Mouse (Mus musculus): ENCODE measurements around the gene Ntm. TPM values are rescaled to one million over a fixed set of nuclear protein-coding genes. Genes with fewer than 3 reads are reported as not detected.

The Ntm gene
- polyA plus RNA-seq, 1 experiment from 2014 or later: 11.5 TPM

DNA sequence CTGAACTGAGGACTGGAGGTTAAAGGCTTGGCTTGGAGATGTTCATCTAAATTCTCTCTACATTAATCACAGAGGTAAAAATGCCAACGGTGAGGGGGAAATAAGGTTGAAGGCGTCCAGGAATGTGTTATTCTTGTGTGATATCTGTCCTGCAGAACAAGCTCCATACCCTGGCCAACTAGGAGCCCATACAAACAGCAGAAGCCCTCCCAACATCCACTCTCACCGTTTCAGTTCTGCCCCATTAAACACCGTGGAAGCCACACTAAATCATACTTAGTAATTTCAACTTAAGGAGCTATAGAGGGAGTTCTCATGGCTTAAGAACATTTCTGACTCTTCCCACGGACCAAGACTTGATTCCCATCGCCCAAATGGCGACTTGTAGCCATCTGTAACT lies 620.6 kb downstream of the Ntm start:
- DNase-seq (ENCODE audit: low spot score): no peak
- no peak overlapping the region for H3K9ac ChIP-seq (replicated peaks; ENCODE audit: low read length)
- H3K4me1 ChIP-seq (ENCODE audit: control insufficient read depth, insufficient read depth, low read length): no peaks in the 10 kb centered on the region
- WGBS: 82% methylated on average over 7 of the region's 7 CpGs
- no peak overlapping the region for H3K4me3 ChIP-seq (ENCODE audit: low read depth, low read length)
- H3K36me3 ChIP-seq (replicated peaks; ENCODE audit: control insufficient read depth, insufficient read depth, low read depth, low read length): no peaks in the 10 kb centered on the region
- H3K9me3 ChIP-seq (replicated peaks; ENCODE audit: control insufficient read depth, low read length): no peaks in the 10 kb centered on the region
- no peaks in the 10 kb centered on the region for H3K27me3 ChIP-seq (ENCODE audit: control insufficient read depth, insufficient read depth, low read length)
- H3K27ac ChIP-seq (replicated peaks; ENCODE audit: low read depth, low read length): no peak overlapping the region
- H3K4me2 ChIP-seq (ENCODE audit: low read depth, low read length): no peak overlapping the region
- no peak for ATAC-seq (replicated peaks; ENCODE audit: insufficient number of reproducible peaks, low FRiP score, low TSS enrichment, low read depth)

GRCm38 (mm10) chr9:29341292-29341691 lies 621.6 kb downstream of the Ntm start:
- DNase-seq (ENCODE audit: low spot score) (no peak), ATAC-seq (replicated peaks; ENCODE audit: insufficient number of reproducible peaks, low FRiP score, low TSS enrichment, low read depth) (no peak)
- Histone ChIP-seq H3K27ac (replicated peaks; ENCODE audit: low read depth, low read length) (no peak overlapping the region), H3K4me1 (ENCODE audit: control insufficient read depth, insufficient read depth, low read length) (no peaks in the 10 kb centered on the region), H3K4me3 (ENCODE audit: low read depth, low read length) (no peak overlapping the region), H3K4me2 (ENCODE audit: low read depth, low read length) (no peak overlapping the region), H3K9ac (replicated peaks; ENCODE audit: low read length) (no peak overlapping the region), H3K9me3 (replicated peaks; ENCODE audit: control insufficient read depth, low read length) (no peaks in the 10 kb centered on the region), H3K27me3 (ENCODE audit: control insufficient read depth, insufficient read depth, low read length) (no peaks in the 10 kb centered on the region), H3K36me3 (replicated peaks; ENCODE audit: control insufficient read depth, insufficient read depth, low read depth, low read length) (no peaks in the 10 kb centered on the region)
- WGBS: 90% methylated on average over 3 of the region's 3 CpGs

DNA sequence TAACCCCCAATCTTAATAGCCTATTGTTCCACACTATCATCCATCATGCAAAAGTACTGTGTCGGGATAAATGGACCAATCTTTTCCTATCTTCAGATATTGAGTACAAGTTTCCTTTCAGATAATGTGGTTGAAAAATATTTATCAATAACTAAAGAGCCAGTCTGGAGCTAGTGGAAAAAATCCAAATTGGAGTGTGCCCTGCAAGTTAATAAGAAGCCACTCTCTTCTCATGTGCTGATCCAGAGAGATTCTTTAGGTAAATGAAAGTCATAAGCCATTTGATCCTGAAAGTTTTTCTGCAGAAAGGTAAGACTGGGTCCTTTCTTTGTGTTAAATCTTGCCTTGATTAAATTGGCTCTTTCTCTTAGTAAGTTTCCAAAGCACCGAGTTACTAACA lies 627.3 kb downstream of the Ntm start:
- Histone ChIP-seq H3K9ac (replicated peaks; ENCODE audit: low read length) (no peak overlapping the region), H3K4me1 (ENCODE audit: control insufficient read depth, insufficient read depth, low read length) (no peaks in the 10 kb centered on the region), H3K4me3 (ENCODE audit: low read depth, low read length) (no peak overlapping the region), H3K36me3 (replicated peaks; ENCODE audit: control insufficient read depth, insufficient read depth, low read depth, low read length) (no peaks in the 10 kb centered on the region), H3K9me3 (replicated peaks; ENCODE audit: control insufficient read depth, low read length) (no peaks in the 10 kb centered on the region), H3K4me2 (ENCODE audit: low read depth, low read length) (no peak overlapping the region), H3K27ac (replicated peaks; ENCODE audit: low read depth, low read length) (no peak overlapping the region), H3K27me3 (ENCODE audit: control insufficient read depth, insufficient read depth, low read length) (no peaks in the 10 kb centered on the region)
- 86% methylated on average over 2 of the region's 2 CpGs for WGBS
- DNase-seq (ENCODE audit: low spot score): no peak
- ATAC-seq (replicated peaks; ENCODE audit: insufficient number of reproducible peaks, low FRiP score, low TSS enrichment, low read depth): no peak

DNA sequence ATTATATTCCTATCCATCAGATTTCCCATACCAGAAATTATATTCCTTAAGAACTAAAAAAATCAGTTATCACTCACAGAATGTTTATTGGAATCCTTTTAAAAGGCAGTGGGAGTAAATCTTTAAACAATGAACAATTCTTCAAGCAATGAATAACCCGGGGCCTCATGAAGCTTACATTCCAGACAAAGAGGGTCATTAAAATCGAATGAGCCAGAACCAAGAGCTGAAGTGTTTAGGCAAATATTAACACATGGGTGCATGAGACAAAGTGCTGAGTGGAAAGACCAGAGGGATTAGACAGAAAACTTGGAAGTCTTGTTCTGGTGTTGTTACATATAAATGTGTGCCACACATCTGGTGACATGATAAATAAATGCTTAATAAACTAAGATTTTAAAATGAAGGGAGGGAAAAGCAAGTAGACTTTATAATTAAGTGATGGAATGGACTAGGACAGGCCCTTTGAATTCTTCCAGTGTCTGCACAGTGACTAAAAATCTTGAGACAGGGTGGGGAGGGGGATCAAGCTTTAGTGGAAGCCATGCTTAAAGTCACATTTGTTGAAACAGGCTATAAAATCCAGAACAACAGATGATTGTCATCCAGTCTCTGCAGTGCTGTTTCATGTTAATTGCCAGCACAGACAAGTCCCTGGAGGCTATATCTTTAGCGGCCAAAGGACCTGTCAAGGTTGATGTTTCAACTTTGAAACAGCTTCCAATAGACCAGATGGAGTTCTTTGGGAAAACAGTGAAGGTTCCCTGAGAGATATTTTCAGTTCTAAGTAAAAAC lies 630.4 kb downstream of the Ntm start:
- no peaks in the 10 kb centered on the region for H3K36me3 ChIP-seq (replicated peaks; ENCODE audit: control insufficient read depth, insufficient read depth, low read depth, low read length)
- ATAC-seq (replicated peaks; ENCODE audit: insufficient number of reproducible peaks, low FRiP score, low TSS enrichment, low read depth) (no peak), DNase-seq (ENCODE audit: low spot score) (peak; percentile 15)
- no peaks in the 10 kb centered on the region for H3K27me3 ChIP-seq (ENCODE audit: control insufficient read depth, insufficient read depth, low read length)
- no peak overlapping the region for H3K27ac ChIP-seq (replicated peaks; ENCODE audit: low read depth, low read length)
- no peaks in the 10 kb centered on the region for H3K9me3 ChIP-seq (replicated peaks; ENCODE audit: control insufficient read depth, low read length)
- no peaks in the 10 kb centered on the region for H3K4me1 ChIP-seq (ENCODE audit: control insufficient read depth, insufficient read depth, low read length)
- no peak overlapping the region for H3K4me2 ChIP-seq (ENCODE audit: low read depth, low read length)
- no peak overlapping the region for H3K9ac ChIP-seq (replicated peaks; ENCODE audit: low read length)
- 22% methylated on average over 3 of the region's 3 CpGs for WGBS
- no peak overlapping the region for H3K4me3 ChIP-seq (ENCODE audit: low read depth, low read length)

DNA sequence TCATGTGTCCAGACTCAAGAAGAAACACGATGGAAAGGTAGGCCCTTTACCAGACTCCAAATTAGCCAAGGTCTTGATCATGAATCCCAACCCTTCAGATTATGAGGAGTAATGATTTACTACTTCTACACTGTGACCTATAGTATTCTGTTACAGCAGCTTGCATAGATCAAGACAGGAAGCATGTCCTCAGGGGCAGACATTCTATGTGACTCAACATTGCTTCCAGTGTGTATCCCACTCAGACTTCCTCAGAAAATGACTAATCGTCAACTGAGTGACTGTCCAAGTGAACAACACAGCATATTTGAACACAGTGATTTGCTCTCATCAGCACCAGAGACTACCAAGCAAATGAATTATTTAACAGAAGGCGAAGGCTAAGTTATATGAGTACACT lies 632.5 kb downstream of the Ntm start:
- Histone ChIP-seq H3K4me3 (ENCODE audit: low read depth, low read length) (no peak overlapping the region), H3K9ac (replicated peaks; ENCODE audit: low read length) (no peak overlapping the region), H3K27me3 (ENCODE audit: control insufficient read depth, insufficient read depth, low read length) (no peaks in the 10 kb centered on the region), H3K4me1 (ENCODE audit: control insufficient read depth, insufficient read depth, low read length) (no peaks in the 10 kb centered on the region), H3K4me2 (ENCODE audit: low read depth, low read length) (no peak overlapping the region), H3K36me3 (replicated peaks; ENCODE audit: control insufficient read depth, insufficient read depth, low read depth, low read length) (no peaks in the 10 kb centered on the region), H3K9me3 (replicated peaks; ENCODE audit: control insufficient read depth, low read length) (no peaks in the 10 kb centered on the region), H3K27ac (replicated peaks; ENCODE audit: low read depth, low read length) (no peak overlapping the region)
- ATAC-seq (replicated peaks; ENCODE audit: insufficient number of reproducible peaks, low FRiP score, low TSS enrichment, low read depth) (no peak), DNase-seq (ENCODE audit: low spot score) (no peak)
- WGBS: 82% methylated on average over 3 of the region's 3 CpGs

DNA sequence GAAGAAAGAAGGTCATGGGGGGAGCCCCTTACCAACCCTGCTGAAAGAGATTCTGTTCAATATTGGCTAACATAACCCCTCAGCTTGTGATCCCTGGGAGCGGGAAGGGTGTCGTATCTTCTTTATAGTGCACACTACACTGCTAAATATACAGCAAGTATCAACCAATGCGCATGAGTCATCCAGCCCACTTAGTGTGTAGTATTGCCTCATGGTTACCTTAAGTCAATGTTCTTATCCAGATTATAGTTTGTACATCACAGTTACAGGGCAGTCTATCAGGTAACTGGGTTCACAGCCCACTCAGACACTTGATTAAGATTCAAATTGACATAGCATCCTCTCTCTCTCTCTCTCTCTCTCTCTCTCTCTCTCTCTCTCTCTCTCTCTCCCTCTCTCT lies 636.7 kb downstream of the Ntm start:
- WGBS: 94% methylated on average over 3 of the region's 3 CpGs
- Histone ChIP-seq H3K4me3 (ENCODE audit: low read depth, low read length) (no peak overlapping the region), H3K4me1 (ENCODE audit: control insufficient read depth, insufficient read depth, low read length) (no peaks in the 10 kb centered on the region), H3K4me2 (ENCODE audit: low read depth, low read length) (no peak overlapping the region), H3K36me3 (replicated peaks; ENCODE audit: control insufficient read depth, insufficient read depth, low read depth, low read length) (no peaks in the 10 kb centered on the region), H3K27ac (replicated peaks; ENCODE audit: low read depth, low read length) (no peak overlapping the region), H3K9me3 (replicated peaks; ENCODE audit: control insufficient read depth, low read length) (no peaks in the 10 kb centered on the region), H3K27me3 (ENCODE audit: control insufficient read depth, insufficient read depth, low read length) (no peaks in the 10 kb centered on the region), H3K9ac (replicated peaks; ENCODE audit: low read length) (no peak overlapping the region)
- no peak for ATAC-seq (replicated peaks; ENCODE audit: insufficient number of reproducible peaks, low FRiP score, low TSS enrichment, low read depth)
- no peak for DNase-seq (ENCODE audit: low spot score)

DNA sequence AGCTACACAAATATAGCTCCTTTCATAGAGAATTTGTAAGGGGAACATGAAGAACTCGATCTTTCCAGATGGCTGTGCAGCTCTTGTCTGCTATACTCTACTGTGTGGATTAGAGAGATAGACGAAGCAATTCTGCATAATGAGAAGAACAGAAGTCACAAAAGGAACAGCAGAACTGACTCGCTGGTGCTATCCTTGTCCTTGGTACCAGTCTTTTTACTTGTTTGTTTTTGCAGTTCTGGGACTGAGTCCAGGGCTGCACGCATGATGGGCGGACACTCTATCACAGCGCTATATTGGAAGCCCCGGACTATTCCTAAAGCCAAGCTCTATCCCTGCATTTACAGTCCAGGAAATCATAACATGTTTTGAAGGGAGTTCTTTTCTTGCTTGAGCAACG lies 637.8 kb downstream of the Ntm start:
- Histone ChIP-seq H3K9ac (replicated peaks; ENCODE audit: low read length) (no peak overlapping the region), H3K27ac (replicated peaks; ENCODE audit: low read depth, low read length) (no peak overlapping the region), H3K4me2 (ENCODE audit: low read depth, low read length) (no peak overlapping the region), H3K36me3 (replicated peaks; ENCODE audit: control insufficient read depth, insufficient read depth, low read depth, low read length) (no peaks in the 10 kb centered on the region), H3K27me3 (ENCODE audit: control insufficient read depth, insufficient read depth, low read length) (no peaks in the 10 kb centered on the region), H3K4me3 (ENCODE audit: low read depth, low read length) (no peak overlapping the region), H3K4me1 (ENCODE audit: control insufficient read depth, insufficient read depth, low read length) (no peaks in the 10 kb centered on the region), H3K9me3 (replicated peaks; ENCODE audit: control insufficient read depth, low read length) (no peaks in the 10 kb centered on the region)
- 86% methylated on average over 8 of the region's 8 CpGs for WGBS
- DNase-seq (ENCODE audit: low spot score): no peak
- no peak for ATAC-seq (replicated peaks; ENCODE audit: insufficient number of reproducible peaks, low FRiP score, low TSS enrichment, low read depth)

DNA sequence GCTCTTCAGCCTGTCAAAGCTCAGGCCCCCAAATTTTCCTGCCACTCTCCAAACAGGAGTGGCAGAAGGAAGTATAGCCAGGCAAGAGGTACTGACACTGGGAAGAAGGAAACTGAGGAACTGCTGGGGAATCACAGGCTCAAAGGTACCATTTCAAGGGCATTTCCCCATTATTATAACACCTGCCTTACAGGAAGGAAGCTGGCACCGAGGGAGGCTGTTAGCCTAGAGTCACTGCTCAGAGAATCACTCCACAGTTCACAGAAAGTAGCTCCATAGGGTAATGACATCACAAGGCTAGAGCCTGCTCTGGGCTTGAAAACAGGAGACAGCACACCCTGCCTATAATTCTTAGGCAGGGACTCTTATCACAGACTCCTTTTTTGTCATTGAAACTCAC lies 643.7 kb downstream of the Ntm start:
- Histone ChIP-seq H3K4me1 (ENCODE audit: control insufficient read depth, insufficient read depth, low read length) (no peaks in the 10 kb centered on the region), H3K4me2 (ENCODE audit: low read depth, low read length) (no peak overlapping the region), H3K36me3 (replicated peaks; ENCODE audit: control insufficient read depth, insufficient read depth, low read depth, low read length) (no peaks in the 10 kb centered on the region), H3K27ac (replicated peaks; ENCODE audit: low read depth, low read length) (no peak overlapping the region), H3K27me3 (ENCODE audit: control insufficient read depth, insufficient read depth, low read length) (no peaks in the 10 kb centered on the region), H3K9ac (replicated peaks; ENCODE audit: low read length) (no peak overlapping the region), H3K9me3 (replicated peaks; ENCODE audit: control insufficient read depth, low read length) (no peaks in the 10 kb centered on the region), H3K4me3 (ENCODE audit: low read depth, low read length) (no peak overlapping the region)
- WGBS: 83% methylated on average over 1 of the region's 1 CpGs
- no peak for DNase-seq (ENCODE audit: low spot score)
- ATAC-seq (replicated peaks; ENCODE audit: insufficient number of reproducible peaks, low FRiP score, low TSS enrichment, low read depth): no peak
